ENCODE assay signal across 9 mouse cellular contexts in genomic region chr15:99098493-99098861, GRCm38 (mm10). TPM values are rescaled to one million over a fixed set of nuclear protein-coding genes. Genes with fewer than 3 reads are reported as not detected.
DNase-seq lines count a peak whose midpoint lies in the region; ATAC-seq and TF ChIP-seq lines count a peak whose summit lies in the region.
"Had no signal": no experiment of that assay in that cellular context is flagged by ENCODE, and none has a peak within 500 bp of the region (broad histone marks: within the 10 kb centered on the region; RNA-seq: fewer than 3 reads in every experiment).

No protein-coding gene starts in this region.

- H3K27ac ChIP-seq in heart, embryonic 10.5 days, result peak overlapping the region; percentile 67
- H3K27ac ChIP-seq in bone marrow macrophage, adult 2 months (ENCODE audit: insufficient read depth, low read depth, low read length), result no peak overlapping the region
- H3K27ac ChIP-seq in hindbrain, embryonic 16.5 days (ENCODE audit: low read depth, low read length), result no peak overlapping the region
- H3K27ac ChIP-seq in midbrain, embryonic 16.5 days (ENCODE audit: low read length), result no peak overlapping the region

- no peak for DNase-seq in heart, embryonic 10.5 days (ENCODE audit: low spot score)
- no peak for DNase-seq in heart, adult 9 months (ENCODE audit: low spot score in 2 of 2)
- DNase-seq in adrenal gland, postnatal 4 days (ENCODE audit: low spot score in 2 of 2), result no peak
- no peak for DNase-seq in cerebellum, adult 9-10 months
- no peak for DNase-seq in right cerebral cortex, adult 2 months (ENCODE audit: low spot score in 2 of 2)

- peaks cover 47% of the 10 kb centered on the region for H3K4me1 ChIP-seq in heart, embryonic 10.5 days
- no peaks in the 10 kb centered on the region for H3K4me1 ChIP-seq in bone marrow macrophage, adult 2 months (ENCODE audit: control insufficient read depth, insufficient read depth, low read length)
- peaks cover 29% of the 10 kb centered on the region for H3K4me1 ChIP-seq in hindbrain, embryonic 16.5 days (ENCODE audit: control insufficient read depth, insufficient read depth, low read depth, low read length)
- H3K4me1 ChIP-seq in midbrain, embryonic 16.5 days (ENCODE audit: control insufficient read depth, insufficient read depth, low read length), result peaks cover 32% of the 10 kb centered on the region

- no peak for TF ChIP-seq POLR2A in bone marrow macrophage, adult 2 months (IDR thresholded peaks at IDR 0.05; ENCODE audit: borderline replicate concordance, low read depth, low read length)

- 2% methylated on average over 9 of the region's 9 CpGs for WGBS in heart, embryonic 10.5 days
- WGBS in hindbrain, embryonic 16.5 days, result 2% methylated on average over 9 of the region's 9 CpGs
- 0% methylated on average over 9 of the region's 9 CpGs for WGBS in midbrain, embryonic 16.5 days

- peak overlapping the region; percentile 87 for H3K4me2 ChIP-seq in hindbrain, embryonic 16.5 days (ENCODE audit: low read length)
- peak overlapping the region; percentile 69 for H3K4me2 ChIP-seq in midbrain, embryonic 16.5 days (ENCODE audit: low read length)

- peak overlapping the region; percentile 61 for H3K4me3 ChIP-seq in heart, embryonic 10.5 days
- H3K4me3 ChIP-seq in bone marrow macrophage, adult 2 months (ENCODE audit: insufficient read depth, low read length), result peak overlapping the region; percentile 37
- H3K4me3 ChIP-seq in hindbrain, embryonic 16.5 days (ENCODE audit: low read length), result peak overlapping the region; percentile 44
- peak overlapping the region; percentile 39; the same call in 1 of the 2 replicates for H3K4me3 ChIP-seq in midbrain, embryonic 16.5 days (ENCODE audit: low read depth, low read length)

- H3K36me3 ChIP-seq in heart, embryonic 10.5 days, result no peaks in the 10 kb centered on the region
- no peaks in the 10 kb centered on the region for H3K36me3 ChIP-seq in hindbrain, embryonic 16.5 days (ENCODE audit: control insufficient read depth, insufficient read depth, low read length)
- H3K36me3 ChIP-seq in midbrain, embryonic 16.5 days (ENCODE audit: control insufficient read depth, insufficient read depth, low read length), result no peaks in the 10 kb centered on the region

- ATAC-seq in hindbrain, embryonic 16.5 days, result no peak
- ATAC-seq in midbrain, embryonic 16.5 days, result no peak

- H3K9ac ChIP-seq in hindbrain, embryonic 16.5 days (ENCODE audit: low read depth, low read length), result no peak overlapping the region
- peak overlapping the region; percentile 41; the same call in 1 of the 2 replicates for H3K9ac ChIP-seq in midbrain, embryonic 16.5 days (ENCODE audit: low read depth, low read length)

- H3K27me3 ChIP-seq in heart, embryonic 10.5 days (ENCODE audit: insufficient read depth, poor library complexity, severe bottlenecking), result peaks cover 61% of the 10 kb centered on the region
- peaks cover 25% of the 10 kb centered on the region for H3K27me3 ChIP-seq in hindbrain, embryonic 16.5 days (replicated peaks; ENCODE audit: control insufficient read depth, insufficient read depth, low read length)
- H3K27me3 ChIP-seq in midbrain, embryonic 16.5 days (ENCODE audit: control insufficient read depth, insufficient read depth, low read depth, low read length), result peaks cover 27% of the 10 kb centered on the region

- H3K9me3 ChIP-seq in heart, embryonic 10.5 days, result no peaks in the 10 kb centered on the region
- no peaks in the 10 kb centered on the region for H3K9me3 ChIP-seq in hindbrain, embryonic 16.5 days (ENCODE audit: control insufficient read depth, low read length)
- no peaks in the 10 kb centered on the region for H3K9me3 ChIP-seq in midbrain, embryonic 16.5 days (replicated peaks; ENCODE audit: control insufficient read depth, low read length, poor library complexity, severe bottlenecking)

- no peak for TF ChIP-seq CTCF in bone marrow macrophage, adult 2 months (IDR thresholded peaks at IDR 0.05; ENCODE audit: low read depth, low read length)

RNA-seq across cellular contexts. Expression of gene Dnajc22, which starts 5.5 kb away (rescaled TPM):
- 2.7 and 7.5 TPM in 2 replicates for polyA plus RNA-seq in heart, embryonic 10.5 days (2016; fragmentation: Nextera tagmentation; extraction: Ambion mirVana)
- polyA plus RNA-seq in bone marrow macrophage, adult 2 months (2012; ENCODE audit: insufficient read depth, insufficient read length, missing spikeins), result not detected in 2 replicates
- polyA plus RNA-seq in hindbrain, embryonic 16.5 days (2015; fragmentation: Nextera tagmentation; extraction: Ambion mirVana), result 0.92 and 1.1 TPM in 2 replicates
- polyA plus RNA-seq in midbrain, embryonic 16.5 days (2015; fragmentation: Nextera tagmentation; extraction: Ambion mirVana), result 0.75 and 1.3 TPM in 2 replicates
- 1 to 10 TPM; 3.7 to 6.4 TPM for total RNA-seq in adrenal gland, postnatal 4 days (2021)

RNA-seq across cellular contexts. Expression of gene C1ql4, which starts 10.9 kb away (rescaled TPM):
- polyA plus RNA-seq in heart, embryonic 10.5 days (2016; fragmentation: Nextera tagmentation; extraction: Ambion mirVana), result 0.12 and 0.20 TPM in 2 replicates
- polyA plus RNA-seq in bone marrow macrophage, adult 2 months (2012; ENCODE audit: insufficient read depth, insufficient read length, missing spikeins), result not detected in 2 replicates
- polyA plus RNA-seq in hindbrain, embryonic 16.5 days (2015; fragmentation: Nextera tagmentation; extraction: Ambion mirVana), result 4.0 and 5.7 TPM in 2 replicates
- polyA plus RNA-seq in midbrain, embryonic 16.5 days (2015; fragmentation: Nextera tagmentation; extraction: Ambion mirVana), result 7.2 and 7.8 TPM in 2 replicates
- under 1 TPM in 1 of 2 experiments, not detected in 1; 0.20 TPM for total RNA-seq in adrenal gland, postnatal 4 days (2021)
- polyA plus RNA-seq: large intestine, adult 2 months had no signal

RNA-seq across cellular contexts. Expression of gene Troap, which starts 24.1 kb away (rescaled TPM):
- 35.7 TPM in 2 replicates for polyA plus RNA-seq in heart, embryonic 10.5 days (2016; fragmentation: Nextera tagmentation; extraction: Ambion mirVana)
- polyA plus RNA-seq in bone marrow macrophage, adult 2 months (2012; ENCODE audit: insufficient read depth, insufficient read length, missing spikeins), result 15.6 and 18.3 TPM in 2 replicates
- 5.6 and 8.7 TPM in 2 replicates for polyA plus RNA-seq in hindbrain, embryonic 16.5 days (2015; fragmentation: Nextera tagmentation; extraction: Ambion mirVana)
- 3.2 and 4.9 TPM in 2 replicates for polyA plus RNA-seq in midbrain, embryonic 16.5 days (2015; fragmentation: Nextera tagmentation; extraction: Ambion mirVana)
- 10 to 100 TPM; 14.5 to 17.1 TPM for total RNA-seq in adrenal gland, postnatal 4 days (2021)

RNA-seq across cellular contexts. Expression of gene Spats2, which starts 27.2 kb away (rescaled TPM):
- 42.1 and 58.5 TPM in 2 replicates for polyA plus RNA-seq in heart, embryonic 10.5 days (2016; fragmentation: Nextera tagmentation; extraction: Ambion mirVana)
- polyA plus RNA-seq in bone marrow macrophage, adult 2 months (2012; ENCODE audit: insufficient read depth, insufficient read length, missing spikeins), result 5.9 and 7.3 TPM in 2 replicates
- 23.8 and 28.8 TPM in 2 replicates for polyA plus RNA-seq in hindbrain, embryonic 16.5 days (2015; fragmentation: Nextera tagmentation; extraction: Ambion mirVana)
- 28.0 and 32.2 TPM in 2 replicates for polyA plus RNA-seq in midbrain, embryonic 16.5 days (2015; fragmentation: Nextera tagmentation; extraction: Ambion mirVana)
- 10 to 100 TPM; 30.7 to 34.1 TPM for total RNA-seq in adrenal gland, postnatal 4 days (2021)

RNA-seq across cellular contexts. Expression of gene Prph, which starts 43.5 kb away (rescaled TPM):
- polyA plus RNA-seq in heart, embryonic 10.5 days (2016; fragmentation: Nextera tagmentation; extraction: Ambion mirVana), result 0.36 and 1.1 TPM in 2 replicates
- polyA plus RNA-seq in bone marrow macrophage, adult 2 months (2012; ENCODE audit: insufficient read depth, insufficient read length, missing spikeins), result not detected in 2 replicates
- polyA plus RNA-seq in hindbrain, embryonic 16.5 days (2015; fragmentation: Nextera tagmentation; extraction: Ambion mirVana), result 52.8 and 81.8 TPM in 2 replicates
- 5.1 and 7.1 TPM in 2 replicates for polyA plus RNA-seq in midbrain, embryonic 16.5 days (2015; fragmentation: Nextera tagmentation; extraction: Ambion mirVana)
- 10 to 100 TPM; 26.7 to 68.4 TPM for total RNA-seq in adrenal gland, postnatal 4 days (2021)
